Mouse (Mus musculus) heart, embryonic 13.5 days (tissue): Measurements from ENCODE around the gene Zar1l. TPM values are rescaled to one million over a fixed set of nuclear protein-coding genes. Genes with fewer than 3 reads are reported as not detected.

Experiments
- polyA plus RNA-seq: library from polyadenylated mRNA; unstranded; fragments of >200 nt; fragmentation: Nextera tagmentation; extraction: Ambion mirVana; gene quantifications from 2 replicates; pipeline ENCODE4 v1.2.1, GENCODE M21; 2015

The Zar1l gene
- polyA plus RNA-seq, 1 experiment from 2014 or later = not detected

Other genes starting within 250 kb of the Zar1l start
- 16.6 and 20.2 TPM in 2 replicates for gene Brca2, start 4.5 kb upstream of the Zar1l start, polyA plus RNA-seq
- 3.1 and 3.5 TPM in 2 replicates for gene N4bp2l1, start 79.0 kb upstream of the Zar1l start, polyA plus RNA-seq
- gene N4bp2l2, start 148.0 kb upstream of the Zar1l start, polyA plus RNA-seq = 28.1 and 31.0 TPM in 2 replicates
- 17.6 and 18.0 TPM in 2 replicates for gene Pds5b, start 155.6 kb upstream of the Zar1l start, polyA plus RNA-seq